In the genomic region with DNA sequence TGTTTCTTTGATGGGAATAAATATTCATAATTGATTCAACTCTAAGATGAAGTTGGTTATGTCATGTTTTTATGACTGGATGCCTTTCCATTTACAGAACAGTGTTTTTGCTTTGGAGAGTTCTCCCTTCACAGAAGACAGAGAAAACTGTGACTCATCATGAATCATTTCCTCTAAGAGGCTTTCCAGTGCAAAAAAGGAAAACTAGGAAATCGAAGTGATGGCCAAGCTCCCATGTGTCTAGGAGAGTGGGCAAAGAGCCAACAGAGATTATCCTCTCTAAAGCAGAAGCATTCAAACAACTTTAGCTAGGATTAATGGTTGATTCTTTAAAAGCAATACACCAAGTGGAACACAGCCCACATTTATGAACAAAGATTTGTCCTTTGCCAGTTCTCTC, we compare ENCODE assay signal across 10 mouse cellular contexts.
DNase-seq lines count a peak whose midpoint lies in the region; ATAC-seq lines count a peak whose summit lies in the region.
"Had no signal": no experiment of that assay in that cellular context is flagged by ENCODE, and none has a peak within 500 bp of the region (broad histone marks: within the 10 kb centered on the region; RNA-seq: fewer than 3 reads in every experiment).

No protein-coding gene starts in this region.

- WGBS in forebrain, embryonic 13.5 days: 39% methylated on average over 1 of the region's 1 CpGs
- WGBS in forebrain, embryonic 15.5 days: 39% methylated on average over 1 of the region's 1 CpGs
- WGBS in intestine, embryonic 16.5 days: 19% methylated on average over 1 of the region's 1 CpGs
- WGBS in stomach, embryonic 16.5 days: 26% methylated on average over 1 of the region's 1 CpGs

- H3K9me3 ChIP-seq in forebrain, embryonic 13.5 days (replicated peaks): no peaks in the 10 kb centered on the region
- H3K9me3 ChIP-seq in forebrain, embryonic 15.5 days: no peaks in the 10 kb centered on the region
- H3K9me3 ChIP-seq in intestine, embryonic 16.5 days (ENCODE audit: control insufficient read depth, low read length): no peaks in the 10 kb centered on the region
- no peaks in the 10 kb centered on the region for H3K9me3 ChIP-seq in stomach, embryonic 16.5 days (replicated peaks; ENCODE audit: control insufficient read depth, low read length)
- H3K9me3 ChIP-seq: embryonic facial prominence, embryonic 15.5 days; stomach, embryonic 15.5 days had no signal

- no peak overlapping the region for H3K27ac ChIP-seq in forebrain, embryonic 13.5 days
- H3K27ac ChIP-seq in forebrain, embryonic 15.5 days (replicated peaks): no peak overlapping the region
- no peak overlapping the region for H3K27ac ChIP-seq in intestine, embryonic 16.5 days (ENCODE audit: low read length)
- no peak overlapping the region for H3K27ac ChIP-seq in stomach, embryonic 16.5 days (ENCODE audit: low read length)
- H3K27ac ChIP-seq: embryonic facial prominence, embryonic 15.5 days; stomach, embryonic 15.5 days had no signal

- no peak overlapping the region for H3K4me3 ChIP-seq in forebrain, embryonic 13.5 days
- H3K4me3 ChIP-seq in forebrain, embryonic 15.5 days: no peak overlapping the region
- H3K4me3 ChIP-seq in intestine, embryonic 16.5 days (ENCODE audit: low read length): no peak overlapping the region
- no peak overlapping the region for H3K4me3 ChIP-seq in stomach, embryonic 16.5 days (replicated peaks; ENCODE audit: low read length)
- H3K4me3 ChIP-seq: embryonic facial prominence, embryonic 15.5 days; stomach, embryonic 15.5 days had no signal

- ATAC-seq in forebrain, embryonic 13.5 days: 0 out of 2 replicates have a peak, but pooled peaks have one; percentile 21
- no peak for ATAC-seq in forebrain, embryonic 15.5 days (replicated peaks)
- peak; percentile 38; the same call in 1 of the 2 replicates for ATAC-seq in intestine, embryonic 16.5 days
- peak; percentile 62; the same call in 1 of the 2 replicates for ATAC-seq in stomach, embryonic 16.5 days (ENCODE audit: insufficient read depth, low FRiP score)

- no peaks in the 10 kb centered on the region for H3K36me3 ChIP-seq in forebrain, embryonic 13.5 days (ENCODE audit: poor library complexity, severe bottlenecking)
- no peaks in the 10 kb centered on the region for H3K36me3 ChIP-seq in forebrain, embryonic 15.5 days
- no peaks in the 10 kb centered on the region for H3K36me3 ChIP-seq in intestine, embryonic 16.5 days (ENCODE audit: control insufficient read depth, insufficient read depth, low read length)
- no peaks in the 10 kb centered on the region for H3K36me3 ChIP-seq in stomach, embryonic 16.5 days (ENCODE audit: control insufficient read depth, insufficient read depth, low read length)
- H3K36me3 ChIP-seq: embryonic facial prominence, embryonic 15.5 days; stomach, embryonic 15.5 days had no signal

- no peak overlapping the region for H3K9ac ChIP-seq in forebrain, embryonic 13.5 days
- no peak overlapping the region for H3K9ac ChIP-seq in forebrain, embryonic 15.5 days (replicated peaks)
- H3K9ac ChIP-seq in intestine, embryonic 16.5 days (ENCODE audit: low read depth, low read length): no peak overlapping the region
- H3K9ac ChIP-seq in stomach, embryonic 16.5 days (ENCODE audit: low read length): no peak overlapping the region
- H3K9ac ChIP-seq: embryonic facial prominence, embryonic 15.5 days; stomach, embryonic 15.5 days had no signal

- peak; percentile 10 for DNase-seq in urinary bladder, postnatal 14 days (ENCODE audit: low spot score)
- DNase-seq in urinary bladder, adult 2 months (ENCODE audit: low spot score): no peak
- no peak for DNase-seq in thymus, adult 18-20 months
- no peak for DNase-seq in urinary bladder, postnatal 4 days (ENCODE audit: low spot score in 2 of 2)

- no peaks in the 10 kb centered on the region for H3K4me1 ChIP-seq in forebrain, embryonic 13.5 days
- H3K4me1 ChIP-seq in forebrain, embryonic 15.5 days: no peaks in the 10 kb centered on the region
- no peaks in the 10 kb centered on the region for H3K4me1 ChIP-seq in intestine, embryonic 16.5 days (ENCODE audit: control insufficient read depth, insufficient read depth, low read length)
- 0 out of 2 replicates have a peak, but pooled peaks cover 2% of the 10 kb centered on the region for H3K4me1 ChIP-seq in stomach, embryonic 16.5 days (ENCODE audit: control insufficient read depth, insufficient read depth, low read length)
- H3K4me1 ChIP-seq: embryonic facial prominence, embryonic 15.5 days; stomach, embryonic 15.5 days had no signal

- no peak overlapping the region for H3K4me2 ChIP-seq in forebrain, embryonic 13.5 days
- no peak overlapping the region for H3K4me2 ChIP-seq in forebrain, embryonic 15.5 days (replicated peaks)
- H3K4me2 ChIP-seq in intestine, embryonic 16.5 days (ENCODE audit: low read depth, low read length): no peak overlapping the region
- H3K4me2 ChIP-seq in stomach, embryonic 16.5 days (ENCODE audit: low read depth, low read length): no peak overlapping the region
- H3K4me2 ChIP-seq: embryonic facial prominence, embryonic 15.5 days; stomach, embryonic 15.5 days had no signal

- H3K27me3 ChIP-seq in forebrain, embryonic 13.5 days: no peaks in the 10 kb centered on the region
- H3K27me3 ChIP-seq in forebrain, embryonic 15.5 days: no peaks in the 10 kb centered on the region
- H3K27me3 ChIP-seq in intestine, embryonic 16.5 days (replicated peaks; ENCODE audit: control insufficient read depth, insufficient read depth, low read length): no peaks in the 10 kb centered on the region
- no peaks in the 10 kb centered on the region for H3K27me3 ChIP-seq in stomach, embryonic 16.5 days (ENCODE audit: control insufficient read depth, insufficient read depth, low read length)
- H3K27me3 ChIP-seq: embryonic facial prominence, embryonic 15.5 days; stomach, embryonic 15.5 days had no signal
